Mouse (Mus musculus): ENCODE measurements around the gene Ddrgk1.

GRCm38 (mm10) chr2:130641351-130642025 lies 23.0 kb downstream of the Ddrgk1 start:
- no peak for TF ChIP-seq USF1 (IDR thresholded peaks at IDR 0.05; ENCODE audit: low read depth)
- no peak for TF ChIP-seq CTCF (IDR thresholded peaks at IDR 0.05; ENCODE audit: control insufficient read depth, insufficient read depth, insufficient read length)
- TF ChIP-seq CEBPB (IDR thresholded peaks at IDR 0.05; ENCODE audit: low read depth): no peak
- TF ChIP-seq MAX (IDR thresholded peaks at IDR 0.05): no peak
- no peak for TF ChIP-seq MYOD1 (IDR thresholded peaks at IDR 0.05; ENCODE audit: control insufficient read depth, insufficient read length, low read depth)
- no peak for TF ChIP-seq MYOG (IDR thresholded peaks at IDR 0.05; ENCODE audit: control insufficient read depth, extremely low read depth, insufficient read length)
- no peak for TF ChIP-seq FOSL1 (IDR thresholded peaks at IDR 0.05; ENCODE audit: insufficient read depth, low read length, poor library complexity, severe bottlenecking)

Measured in C2C12 (cell line).